ENCODE assay signal across 17 mouse cellular contexts in the genomic region with DNA sequence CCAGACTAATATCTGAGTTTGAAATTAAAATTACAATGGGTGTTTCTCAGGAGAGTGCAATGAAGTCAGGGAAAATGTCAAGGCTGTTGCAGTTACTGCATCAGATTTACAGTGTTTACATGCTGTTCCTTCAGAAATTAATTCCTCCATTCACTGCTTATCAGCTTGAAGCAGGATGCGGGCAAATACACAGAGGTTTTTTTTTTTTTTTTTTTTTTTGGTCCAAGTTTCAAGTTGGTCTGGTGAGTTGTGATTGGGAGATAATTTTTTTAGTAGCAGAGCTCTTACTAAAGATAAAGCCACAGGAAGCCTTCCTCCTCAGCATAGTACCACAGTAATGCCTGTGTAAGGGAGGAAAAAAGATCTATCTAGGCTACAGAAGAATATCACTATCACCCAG.
"Had no signal": no experiment of that assay in that cellular context is flagged by ENCODE, and none has a peak within 500 bp of the region (broad histone marks: within the 10 kb centered on the region; RNA-seq: fewer than 3 reads in every experiment).

No protein-coding gene starts in this region.

- H3K9ac ChIP-seq: neural tube, embryonic 12.5 days; neural tube, embryonic 13.5 days; neural tube, embryonic 15.5 days; stomach, embryonic 15.5 days had no signal

- H3K9me3 ChIP-seq: neural tube, embryonic 12.5 days; neural tube, embryonic 13.5 days; neural tube, embryonic 15.5 days; stomach, embryonic 15.5 days had no signal

- H3K4me1 ChIP-seq: neural tube, embryonic 12.5 days; neural tube, embryonic 13.5 days; neural tube, embryonic 15.5 days; stomach, embryonic 15.5 days had no signal

- H3K27ac ChIP-seq: neural tube, embryonic 12.5 days; neural tube, embryonic 13.5 days; neural tube, embryonic 15.5 days; stomach, embryonic 15.5 days; stomach, postnatal 0 days had no signal

- H3K36me3 ChIP-seq: neural tube, embryonic 12.5 days; neural tube, embryonic 13.5 days; neural tube, embryonic 15.5 days; stomach, embryonic 15.5 days had no signal

- H3K4me3 ChIP-seq: neural tube, embryonic 12.5 days; neural tube, embryonic 13.5 days; neural tube, embryonic 15.5 days; stomach, embryonic 15.5 days had no signal

- H3K27me3 ChIP-seq: neural tube, embryonic 12.5 days; neural tube, embryonic 13.5 days; neural tube, embryonic 15.5 days; stomach, embryonic 15.5 days had no signal

- DNase-seq: retina, postnatal 1 day; right cerebral cortex, adult 18-20 months; right cerebral cortex, postnatal 14 days; right cerebral cortex, postnatal 25 days; right cerebral cortex, postnatal 4 days; spleen, adult 18-20 months; thymus, adult 18-20 months; thymus, adult 2 months; thymus, postnatal 14 days; thymus, postnatal 25 days; thymus, postnatal 36 days; thymus, postnatal 4 days had no signal
